In genomic region chr11:50602356-50603081, GRCm38 (mm10) we compare ENCODE assay signal across 8 mouse cellular contexts. TPM values are rescaled to one million over a fixed set of nuclear protein-coding genes. Genes with fewer than 3 reads are reported as not detected.
DNase-seq lines count a peak whose midpoint lies in the region; ATAC-seq and TF ChIP-seq lines count a peak whose summit lies in the region.

No protein-coding gene starts in this region.

- no peak for DNase-seq in kidney, adult 11 months
- peak; percentile 67 for DNase-seq in gastrocnemius, postnatal 10 days
- DNase-seq in intestine, embryonic 14.5 days (ENCODE audit: low spot score): peak; percentile 80
- peak; percentile 67 for DNase-seq in lung, embryonic 14.5 days
- peak; percentile 38 for DNase-seq in retina, postnatal 1 day

- peak; percentile 37 for ATAC-seq in kidney, embryonic 14.5 days (ENCODE audit: low FRiP score, low TSS enrichment)
- peak; percentile 26 for ATAC-seq in intestine, embryonic 14.5 days (replicated peaks; ENCODE audit: low FRiP score, low TSS enrichment, low read depth)
- peak; percentile 33 for ATAC-seq in lung, embryonic 14.5 days (ENCODE audit: insufficient read depth)
- ATAC-seq in granulocyte monocyte progenitor cell, adult 5-6 weeks (replicated peaks; ENCODE audit: poor library complexity, severe bottlenecking): no peak

- H3K4me3 ChIP-seq in kidney, embryonic 14.5 days (ENCODE audit: low read length): peak overlapping the region; percentile 66
- H3K4me3 ChIP-seq in brown adipose tissue, adult 24 weeks (ENCODE audit: insufficient read depth, low read depth, low read length): peak overlapping the region; percentile 74
- H3K4me3 ChIP-seq in intestine, embryonic 14.5 days (ENCODE audit: low read depth, low read length): peak overlapping the region; percentile 66
- peak overlapping the region; percentile 66 for H3K4me3 ChIP-seq in lung, embryonic 14.5 days (ENCODE audit: low read depth, low read length)

- H3K4me2 ChIP-seq in kidney, embryonic 14.5 days (replicated peaks; ENCODE audit: low read depth, low read length): peak overlapping the region; percentile 98
- H3K4me2 ChIP-seq in intestine, embryonic 14.5 days (ENCODE audit: low read length): peak overlapping the region; percentile 91
- peak overlapping the region; percentile 96 for H3K4me2 ChIP-seq in lung, embryonic 14.5 days

- peaks cover 4% of the 10 kb centered on the region; the same call in 1 of the 2 replicates for H3K4me1 ChIP-seq in kidney, embryonic 14.5 days (ENCODE audit: control insufficient read depth, insufficient read depth, low read length)
- no peaks in the 10 kb centered on the region for H3K4me1 ChIP-seq in brown adipose tissue, adult 24 weeks (ENCODE audit: control insufficient read depth, insufficient read depth, insufficient read length, low read length)
- H3K4me1 ChIP-seq in intestine, embryonic 14.5 days (replicated peaks; ENCODE audit: control insufficient read depth, insufficient read depth, low read length): peaks cover 8% of the 10 kb centered on the region; the same call in 1 of the 2 replicates
- H3K4me1 ChIP-seq in lung, embryonic 14.5 days (ENCODE audit: insufficient read depth): no peaks in the 10 kb centered on the region

- peak overlapping the region; percentile 62 for H3K9ac ChIP-seq in kidney, embryonic 14.5 days (ENCODE audit: low read depth, low read length)
- peak overlapping the region; percentile 53 for H3K9ac ChIP-seq in intestine, embryonic 14.5 days (ENCODE audit: low read length)
- H3K9ac ChIP-seq in lung, embryonic 14.5 days: peak overlapping the region; percentile 54

- WGBS in kidney, embryonic 14.5 days: under 1% methylated on average over 50 of the region's 59 CpGs
- WGBS in intestine, embryonic 14.5 days: under 1% methylated on average over 59 of the region's 59 CpGs
- under 1% methylated on average over 59 of the region's 59 CpGs for WGBS in lung, embryonic 14.5 days

- no peak for TF ChIP-seq CTCF in lung, embryonic 14.5 days (IDR thresholded peaks at IDR 0.05; ENCODE audit: low read depth)

- H3K9me3 ChIP-seq in kidney, embryonic 14.5 days (ENCODE audit: control insufficient read depth, low read length): no peaks in the 10 kb centered on the region
- no peaks in the 10 kb centered on the region for H3K9me3 ChIP-seq in intestine, embryonic 14.5 days (ENCODE audit: control insufficient read depth, low read length)
- no peaks in the 10 kb centered on the region for H3K9me3 ChIP-seq in lung, embryonic 14.5 days (ENCODE audit: low read depth, low read length)

- no peaks in the 10 kb centered on the region for H3K36me3 ChIP-seq in kidney, embryonic 14.5 days (ENCODE audit: control insufficient read depth, insufficient read depth, low read length)
- no peaks in the 10 kb centered on the region for H3K36me3 ChIP-seq in intestine, embryonic 14.5 days (ENCODE audit: control insufficient read depth, insufficient read depth, low read length)
- no peaks in the 10 kb centered on the region for H3K36me3 ChIP-seq in lung, embryonic 14.5 days (ENCODE audit: insufficient read depth)

- H3K27me3 ChIP-seq in kidney, embryonic 14.5 days (ENCODE audit: control insufficient read depth, insufficient read depth, low read length): peaks cover 45% of the 10 kb centered on the region
- H3K27me3 ChIP-seq in intestine, embryonic 14.5 days (replicated peaks; ENCODE audit: control insufficient read depth, insufficient read depth, low read length): peaks cover 42% of the 10 kb centered on the region
- H3K27me3 ChIP-seq in lung, embryonic 14.5 days (ENCODE audit: insufficient read depth, low read length): peaks cover 44% of the 10 kb centered on the region

- no peak overlapping the region for H3K27ac ChIP-seq in kidney, embryonic 14.5 days (ENCODE audit: low read depth, low read length)
- H3K27ac ChIP-seq in brown adipose tissue, adult 24 weeks (replicated peaks; ENCODE audit: low read depth, low read length): no peak overlapping the region
- H3K27ac ChIP-seq in intestine, embryonic 14.5 days (ENCODE audit: low read depth): no peak overlapping the region
- no peak overlapping the region for H3K27ac ChIP-seq in lung, embryonic 14.5 days (ENCODE audit: low read depth)

RNA-seq across cellular contexts. Expression of gene Adamts2, which starts 0.6 kb away (rescaled TPM):
- 2.4 and 2.8 TPM in 2 replicates for polyA plus RNA-seq in kidney, embryonic 14.5 days (2014; fragmentation: Nextera tagmentation; extraction: Ambion mirVana)
- 5.2 and 6.1 TPM in 2 replicates for polyA plus RNA-seq in brown adipose tissue, adult 24 weeks (2012; ENCODE audit: insufficient read depth, insufficient read length, missing spikeins)
- 10 to 100 TPM; 27.3 to 37.4 TPM for total RNA-seq in gastrocnemius, postnatal 10 days (2021)
- polyA plus RNA-seq in intestine, embryonic 14.5 days (2014; fragmentation: Nextera tagmentation; extraction: Ambion mirVana): 9.0 and 10.2 TPM in 2 replicates
- polyA plus RNA-seq in lung, embryonic 14.5 days (2014; fragmentation: Nextera tagmentation; extraction: Ambion mirVana): 9.5 and 10.9 TPM in 2 replicates
- not detected in 2 replicates for total RNA-seq in granulocyte monocyte progenitor cell, adult 5-6 weeks (2014; fragmentation: Nextera tagmentation)
- total RNA-seq in granulocyte monocyte progenitor cell, adult 5-6 weeks (2017): not detected in 2 replicates
